Mouse (Mus musculus) heart, postnatal 0 days (tissue): ENCODE data around the gene R3hdm1. TPM values are rescaled to one million over a fixed set of nuclear protein-coding genes. Genes with fewer than 3 reads are reported as not detected.

ENCODE experiments used
- ATAC-seq: fragments of 200-750 bp; cut with Nextera tagmentation; 2 replicates; pipeline ENCODE4 v1.8.0; 2017; ENCODE audit warnings: low read depth, moderate number of reproducible peaks, moderate library complexity; ENCODE audit not compliant: insufficient read depth
- DNase-seq: peaks from one replicate; pipeline ENCODE4 v3.0.0-alpha.2; 2016; ENCODE audit warnings: low spot score
- H3K27ac ChIP-seq: fragments of 300-500 bp; sonication (generic); 2 replicates; pipeline ENCODE4 v1.5.1; 2014; ENCODE audit warnings: low read depth, mild to moderate bottlenecking
- H3K27me3 ChIP-seq: fragments of 300-500 bp; sonication (generic); 2 replicates; pipeline ENCODE4 v1.6.1; 2014; ENCODE audit warnings: low read length, mixed read lengths; ENCODE audit not compliant: control insufficient read depth, insufficient read depth
- H3K36me3 ChIP-seq: fragments of 300-500 bp; sonication (generic); replicated peaks from 2 replicates; pipeline ENCODE4 v1.6.1; 2014; ENCODE audit warnings: low read length, mixed read lengths; ENCODE audit not compliant: control insufficient read depth, insufficient read depth
- H3K4me1 ChIP-seq: fragments of 300-500 bp; sonication (generic); 2 replicates; pipeline ENCODE4 v1.6.1; 2014; ENCODE audit warnings: antibody characterized with exemption; ENCODE audit not compliant: control insufficient read depth, insufficient read depth
- H3K4me2 ChIP-seq: fragments of 300-500 bp; sonication (generic); 2 replicates; pipeline ENCODE4 v1.6.1; 2014; ENCODE audit warnings: low read depth, mild to moderate bottlenecking, low read length, moderate library complexity
- H3K4me3 ChIP-seq: fragments of 300-500 bp; sonication (generic); 2 replicates; pipeline ENCODE4 v1.5.1; 2014; ENCODE audit warnings: low read depth, low read length
- H3K9ac ChIP-seq: fragments of 300-500 bp; sonication (generic); replicated peaks from 2 replicates; pipeline ENCODE4 v1.6.1; 2014; ENCODE audit warnings: low read depth, low read length, mixed read lengths
- H3K9me3 ChIP-seq: fragments of 300-500 bp; sonication (generic); replicated peaks from 2 replicates; pipeline ENCODE4 v1.6.1; 2016; ENCODE audit warnings: low read length; ENCODE audit not compliant: control insufficient read depth
- CTCF ChIP-seq: IDR thresholded peaks from 2 replicates; pipeline ENCODE4 v1.5.1; 2016; ENCODE audit warnings: antibody characterized with exemption, control low read depth, low read depth
- EP300 ChIP-seq: IDR thresholded peaks from 2 replicates; pipeline ENCODE4 v1.6.1; 2016; ENCODE audit warnings: antibody characterized with exemption, low read depth
- whole genome bisulfite sequencing: fragments of 180-500 bp; shearing (Covaris S2); extraction: QIAGEN DNeasy Blood & Tissue Kit; methylation state at CpG from one replicate; pipeline ENCODE4 v1.1.7; 2014; 5-methylcytosine and 5-hydroxymethylcytosine counted together
- polyA plus RNA-seq: library from polyadenylated mRNA; unstranded; fragments of >200 nt; fragmentation: Nextera tagmentation; extraction: Ambion mirVana; gene quantifications from 2 replicates; pipeline ENCODE4 v1.2.1, GENCODE M21; 2015
- total RNA-seq: library from RNA; depleted of rRNA; stranded (reverse); fragments of >200 nt; gene quantifications from 2 replicates; pipeline ENCODE4 v1.2.3, GENCODE M21; 2014; ENCODE audit warnings: low replicate concordance

The R3hdm1 gene
- total and polyA plus RNA-seq, 2 experiments from 2014 or later = 34.9 to 44.4 TPM

- no peak for ATAC-seq
- Histone ChIP-seq H3K9me3 (no peaks in the 10 kb centered on the region), H3K36me3 (peaks cover 53% of the 10 kb centered on the region), H3K4me2 (no peak overlapping the region), H3K27me3 (no peaks in the 10 kb centered on the region), H3K4me1 (peaks cover 3% of the 10 kb centered on the region; the same call in 1 of the 2 replicates), H3K4me3 (no peak overlapping the region), H3K9ac (no peak overlapping the region), H3K27ac (no peak overlapping the region)
- WGBS = 88% methylated on average over 1 of the region's 1 CpGs
- TF ChIP-seq EP300 (no peak), CTCF (no peak)
- no peak for DNase-seq
Measured at GRCm38 (mm10) chr1:128197353-128197752, 94.3 kb downstream of the R3hdm1 start.

- Histone ChIP-seq H3K36me3 (peaks cover 41% of the 10 kb centered on the region), H3K9ac (no peak overlapping the region), H3K9me3 (no peaks in the 10 kb centered on the region), H3K4me1 (no peaks in the 10 kb centered on the region), H3K27me3 (no peaks in the 10 kb centered on the region), H3K4me2 (no peak overlapping the region), H3K27ac (no peak overlapping the region), H3K4me3 (no peak overlapping the region)
- WGBS = 35% methylated on average over 5 of the region's 5 CpGs
- DNase-seq (no peak), ATAC-seq (no peak)
- TF ChIP-seq CTCF (no peak), EP300 (no peak)
Measured at GRCm38 (mm10) chr1:128213261-128213660, 110.2 kb downstream of the R3hdm1 start.

- Histone ChIP-seq H3K4me2 (no peak overlapping the region), H3K4me3 (no peak overlapping the region), H3K9me3 (no peaks in the 10 kb centered on the region), H3K27me3 (no peaks in the 10 kb centered on the region), H3K36me3 (peaks cover 47% of the 10 kb centered on the region), H3K4me1 (no peaks in the 10 kb centered on the region), H3K9ac (no peak overlapping the region), H3K27ac (no peak overlapping the region)
- WGBS = 94% methylated on average over 2 of the region's 2 CpGs
- ATAC-seq (no peak), DNase-seq (no peak)
- no peak for TF ChIP-seq CTCF
- no peak for TF ChIP-seq EP300
Measured at GRCm38 (mm10) chr1:128221886-128222285, 118.8 kb downstream of the R3hdm1 start.

DNA sequence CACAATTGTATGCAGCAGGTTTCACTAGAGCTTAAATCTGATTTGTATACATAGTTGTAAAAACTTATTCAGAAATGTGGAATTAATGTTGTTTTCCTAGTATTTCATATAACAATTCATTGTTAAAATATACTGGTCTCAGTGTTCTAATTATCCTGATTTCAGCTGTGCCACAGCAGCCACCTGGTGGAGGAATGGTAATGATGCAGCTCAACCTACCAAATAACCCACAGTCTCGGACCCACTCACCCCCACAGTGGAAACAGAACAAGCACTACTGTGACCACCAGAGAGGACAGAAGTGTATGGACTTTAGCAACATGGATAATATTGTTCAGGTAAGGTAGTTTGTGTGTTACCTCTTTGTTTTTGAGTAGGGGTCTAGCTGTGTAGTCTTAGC lies 120.2 kb downstream of the R3hdm1 start:
- 78% methylated on average over 1 of the region's 1 CpGs for WGBS
- no peaks in the 10 kb centered on the region for H3K4me1 ChIP-seq
- DNase-seq (no peak), ATAC-seq (no peak)
- H3K4me3 ChIP-seq = no peak overlapping the region
- H3K27me3 ChIP-seq = no peaks in the 10 kb centered on the region
- peaks cover 47% of the 10 kb centered on the region for H3K36me3 ChIP-seq
- H3K4me2 ChIP-seq = no peak overlapping the region
- no peaks in the 10 kb centered on the region for H3K9me3 ChIP-seq
- no peak for TF ChIP-seq EP300
- peak; percentile 47 for TF ChIP-seq CTCF
- no peak overlapping the region for H3K9ac ChIP-seq
- H3K27ac ChIP-seq = no peak overlapping the region

GRCm38 (mm10) chr1:128235181-128235580 lies 132.1 kb downstream of the R3hdm1 start:
- Histone ChIP-seq H3K36me3 (peaks cover 67% of the 10 kb centered on the region), H3K9ac (no peak overlapping the region), H3K27me3 (no peaks in the 10 kb centered on the region), H3K4me3 (no peak overlapping the region), H3K4me1 (no peaks in the 10 kb centered on the region), H3K4me2 (no peak overlapping the region), H3K9me3 (no peaks in the 10 kb centered on the region), H3K27ac (no peak overlapping the region)
- DNase-seq (no peak), ATAC-seq (no peak)
- WGBS = 92% methylated on average over 4 of the region's 4 CpGs
- TF ChIP-seq CTCF = no peak
- TF ChIP-seq EP300 = no peak

DNA sequence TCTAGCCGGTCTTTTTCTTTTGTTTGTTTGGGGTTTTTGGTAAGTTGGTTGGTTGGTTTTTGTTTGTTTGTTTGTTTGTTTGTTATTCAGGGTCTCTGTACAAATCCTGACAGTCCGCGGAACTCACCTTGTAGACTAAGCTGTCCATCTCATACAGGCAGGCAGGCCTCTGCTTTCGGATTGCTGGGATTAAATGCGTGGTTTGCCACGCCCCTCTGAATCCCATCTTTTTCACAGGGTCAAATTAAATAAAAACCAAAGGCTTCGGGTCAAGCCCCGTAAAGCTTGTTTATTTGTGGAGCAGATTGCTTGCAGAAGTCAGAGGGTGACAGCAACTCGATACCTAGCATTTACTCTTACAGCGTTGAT lies 140.5 kb downstream of the R3hdm1 start, which contains the start of gene Ubxn4:
Gene Ubxn4, plus strand, starts transcription at position 338 of the 369 bp plus-strand sequence.
- peaks cover 13% of the 10 kb centered on the region for H3K4me1 ChIP-seq
- DNase-seq (no peak), ATAC-seq (no peak)
- peak within 1 kb of the TSS; percentile 95 for H3K27ac ChIP-seq
- no peaks in the 10 kb centered on the region for H3K9me3 ChIP-seq
- H3K9ac ChIP-seq = peak within 1 kb of the TSS; percentile 88
- TF ChIP-seq CTCF = no peak
- TF ChIP-seq EP300 = no peak
- no peaks in the 10 kb centered on the region; the same call in 1 of the 2 replicates for H3K36me3 ChIP-seq
- WGBS = 8% methylated on average over 10 of the region's 10 CpGs
- H3K27me3 ChIP-seq = no peaks in the 10 kb centered on the region
- peak within 1 kb of the TSS; percentile 73 for H3K4me3 ChIP-seq
- H3K4me2 ChIP-seq = peak within 1 kb of the TSS; percentile 93
